Mouse (Mus musculus) cerebellum, adult 18-20 months (tissue): ENCODE data around the gene Rnd3.
A peak's percentile ranks its signal among the peaks of the same experiment; 100 is the strongest.

Experiments
- DNase-seq, 2 experiments: peaks; one replicate each; pipeline ENCODE4 v3.0.0; 2021

The Rnd3 gene

GRCm38 (mm10) chr2:51148975-51149374 is at the start of gene Rnd3:
Gene Rnd3 (minus strand): TSS chr2:51149111.
- DNase-seq: peak; percentile 92 to 94

DNA sequence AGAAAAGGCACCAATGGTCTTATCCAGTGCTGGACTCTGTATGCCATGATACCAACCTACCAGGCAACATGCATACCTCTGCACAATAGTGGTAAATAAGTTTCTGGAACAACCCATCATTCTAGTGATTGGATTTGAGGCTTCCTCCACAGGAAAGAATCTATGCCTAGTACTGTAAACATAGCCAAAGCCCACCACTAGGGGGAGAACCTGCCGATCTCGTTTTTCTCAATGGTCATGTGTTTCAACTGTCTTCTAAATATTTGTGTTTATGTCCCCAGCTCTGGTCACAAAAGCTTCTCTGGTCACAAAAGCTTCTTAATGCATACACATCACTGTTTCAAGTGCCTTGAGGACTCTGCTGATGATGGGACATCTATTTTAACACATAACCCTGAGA is 43.4 kb upstream of the Rnd3 start:
- DNase-seq: no peak

- DNase-seq: no peak
These were observed 36.9 kb upstream of the Rnd3 start for GRCm38 (mm10) chr2:51185762-51186161.

GRCm38 (mm10) chr2:51182990-51183389 is 34.1 kb upstream of the Rnd3 start:
- DNase-seq: no peak

DNA sequence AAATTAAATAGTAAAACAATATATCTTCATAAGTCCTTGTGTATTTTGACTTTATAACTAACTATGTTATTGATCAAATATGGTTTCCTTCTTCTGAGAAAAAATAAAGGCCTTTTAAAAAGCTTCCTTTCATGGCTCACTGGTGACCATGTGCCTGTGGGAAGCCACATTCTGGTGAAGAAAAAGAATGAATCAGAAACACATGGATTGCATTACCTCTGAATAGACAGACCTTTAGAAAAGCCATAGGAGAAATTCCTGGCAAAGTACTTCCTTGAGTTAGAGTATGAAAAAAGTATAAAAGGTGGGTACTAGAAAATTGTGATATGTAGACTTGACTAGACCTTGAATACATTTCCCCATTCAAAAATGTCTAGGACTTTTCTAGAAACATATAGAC is 32.5 kb upstream of the Rnd3 start:
- DNase-seq: no peak

GRCm38 (mm10) chr2:51179096-51179495 is 30.2 kb upstream of the Rnd3 start:
- DNase-seq: no peak

GRCm38 (mm10) chr2:51177615-51178014 is 28.7 kb upstream of the Rnd3 start:
- no peak for DNase-seq

- DNase-seq: no peak
These were observed 26.4 kb upstream of the Rnd3 start for GRCm38 (mm10) chr2:51175276-51175675.

DNA sequence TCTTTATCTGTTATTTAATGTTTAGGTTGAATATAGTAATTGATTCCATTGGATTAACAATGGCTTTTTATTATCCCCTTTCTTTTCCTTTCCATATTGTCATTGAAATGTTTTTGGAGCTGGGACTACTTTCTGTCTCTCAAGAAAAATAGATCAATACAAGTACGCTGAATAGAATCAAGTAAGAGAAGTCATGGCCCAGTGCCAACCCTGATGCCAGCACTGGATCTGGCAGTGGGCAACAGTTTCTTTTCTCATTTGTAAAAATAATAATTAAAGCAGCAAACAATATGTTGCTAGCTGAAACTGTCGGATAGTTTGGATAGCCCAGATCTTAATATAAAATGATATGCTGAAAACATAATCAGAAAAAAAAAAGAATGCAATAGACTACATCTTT is 12.2 kb upstream of the Rnd3 start:
- DNase-seq: no peak

DNA sequence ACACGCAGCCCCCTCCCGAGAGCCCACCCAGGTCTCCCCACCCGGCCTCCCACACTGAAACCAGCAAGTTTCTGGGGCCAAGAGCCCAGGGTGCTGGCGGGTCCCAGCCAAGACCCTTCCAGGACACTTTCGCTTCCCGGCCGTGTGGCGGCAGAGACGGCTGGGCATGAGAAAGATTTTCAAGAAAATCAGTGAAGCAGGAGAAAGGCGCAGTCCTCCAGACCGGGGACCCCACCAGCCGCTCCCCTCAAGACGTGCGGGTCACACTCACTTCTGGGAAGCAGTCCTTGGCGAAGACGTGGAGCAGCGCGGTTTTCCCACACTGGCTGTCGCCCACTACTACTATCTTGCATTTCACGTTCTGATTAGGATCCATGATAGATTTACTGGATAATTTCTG is 457 bp downstream of the Rnd3 start:
- DNase-seq: peak; percentile 32 to 33

GRCm38 (mm10) chr2:51148065-51148407 is 875 bp downstream of the Rnd3 start:
- DNase-seq: no peak

- DNase-seq: peak; percentile 51 to 75
These were observed 1.4 kb downstream of the Rnd3 start for GRCm38 (mm10) chr2:51147318-51148064.

DNA sequence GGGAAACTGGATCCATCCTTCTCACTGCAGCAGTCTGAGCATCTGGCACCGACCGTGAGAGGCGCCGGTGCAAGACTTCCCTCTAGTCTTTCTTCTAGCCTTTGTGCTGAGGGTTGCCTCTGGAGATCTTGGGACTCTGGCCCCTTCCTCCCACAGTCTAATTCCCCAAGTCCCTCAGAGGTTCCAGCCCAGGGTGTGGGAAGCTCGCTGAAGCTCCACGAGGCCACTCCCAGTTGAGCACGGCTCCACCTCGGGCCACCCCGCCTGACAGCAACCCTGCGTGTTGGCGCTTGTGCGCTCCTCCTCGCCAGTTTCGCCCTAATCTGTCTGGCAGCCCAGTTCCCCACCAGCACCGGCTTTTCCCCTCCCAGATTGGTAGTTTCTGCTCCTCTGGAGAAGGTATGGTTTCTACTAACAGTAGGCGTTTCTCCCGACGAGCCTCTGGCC is 2.0 kb downstream of the Rnd3 start:
- peak; percentile 75 to 76 for DNase-seq

- DNase-seq: peak; percentile 68 to 72
These were observed 3.0 kb downstream of the Rnd3 start for GRCm38 (mm10) chr2:51145838-51146470.

GRCm38 (mm10) chr2:51144380-51145120 is 4.4 kb downstream of the Rnd3 start:
- DNase-seq: no peak

DNA sequence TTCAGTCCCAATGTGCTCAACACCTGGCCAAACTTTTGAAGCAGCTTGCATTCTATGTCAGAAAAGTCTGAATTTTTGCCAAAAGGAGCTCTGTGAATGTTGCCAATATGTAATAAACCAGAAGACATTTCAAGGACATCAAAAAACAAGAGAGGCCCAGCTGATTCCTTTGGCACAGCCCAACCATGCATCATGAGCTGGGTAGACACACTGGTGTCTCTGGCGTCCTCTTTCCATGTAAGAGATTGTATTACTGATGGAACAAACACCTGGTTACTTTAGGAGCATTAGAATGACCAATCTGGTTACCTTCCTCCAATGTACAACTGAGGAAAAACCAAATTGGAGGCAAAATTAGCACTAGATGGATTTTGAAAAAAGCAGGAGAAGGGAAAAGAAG is 6.5 kb downstream of the Rnd3 start:
- no peak for DNase-seq

- no peak for DNase-seq
These were observed 7.6 kb downstream of the Rnd3 start for GRCm38 (mm10) chr2:51141345-51141744.

DNA sequence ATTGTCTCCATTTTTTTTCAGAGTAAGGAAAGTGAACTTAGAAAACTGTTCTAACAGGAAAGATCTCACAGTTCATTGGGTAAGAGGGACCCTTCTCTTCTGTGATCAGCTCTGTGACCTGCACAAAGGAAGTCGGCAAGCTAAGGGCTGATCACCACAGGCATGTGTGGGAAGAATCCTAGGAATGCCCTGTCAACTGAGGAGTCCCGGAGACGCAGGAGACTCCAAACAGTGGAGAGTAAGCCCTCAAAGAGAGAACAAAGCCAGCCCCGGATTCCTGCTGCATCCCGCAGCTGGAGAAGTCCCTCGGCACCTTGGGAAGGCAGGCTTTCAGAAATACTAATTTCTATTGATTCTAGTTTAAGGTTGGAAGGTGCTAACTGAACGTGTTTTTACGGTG is 8.4 kb downstream of the Rnd3 start:
- no peak for DNase-seq

DNA sequence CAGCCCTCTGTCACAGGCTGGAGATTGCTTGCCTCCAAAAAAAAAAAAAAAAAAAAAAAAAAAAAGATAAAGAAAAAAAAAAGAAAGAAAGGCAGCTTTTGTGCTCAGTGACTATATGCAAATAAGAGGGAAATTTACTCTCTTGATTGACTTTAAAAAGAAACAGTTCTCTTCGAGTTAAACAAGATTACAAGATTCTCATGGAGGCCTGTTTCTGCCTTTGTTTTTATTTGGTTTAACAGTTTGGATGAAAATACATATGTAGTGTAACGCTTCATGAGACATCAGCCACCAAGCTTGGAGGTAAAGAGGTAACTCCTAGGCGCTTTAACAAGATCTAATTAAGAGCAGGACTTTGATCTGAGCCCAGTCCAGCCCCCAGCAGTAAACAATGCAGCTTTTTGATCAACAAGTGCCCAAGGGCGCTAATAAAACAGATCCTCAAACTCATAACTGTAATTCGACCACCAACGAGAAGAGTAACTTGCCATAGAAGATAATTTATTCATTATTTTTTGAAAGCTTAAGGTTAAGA is 8.9 kb downstream of the Rnd3 start:
- no peak for DNase-seq

GRCm38 (mm10) chr2:51139218-51139911 is 9.5 kb downstream of the Rnd3 start:
- no peak for DNase-seq

DNA sequence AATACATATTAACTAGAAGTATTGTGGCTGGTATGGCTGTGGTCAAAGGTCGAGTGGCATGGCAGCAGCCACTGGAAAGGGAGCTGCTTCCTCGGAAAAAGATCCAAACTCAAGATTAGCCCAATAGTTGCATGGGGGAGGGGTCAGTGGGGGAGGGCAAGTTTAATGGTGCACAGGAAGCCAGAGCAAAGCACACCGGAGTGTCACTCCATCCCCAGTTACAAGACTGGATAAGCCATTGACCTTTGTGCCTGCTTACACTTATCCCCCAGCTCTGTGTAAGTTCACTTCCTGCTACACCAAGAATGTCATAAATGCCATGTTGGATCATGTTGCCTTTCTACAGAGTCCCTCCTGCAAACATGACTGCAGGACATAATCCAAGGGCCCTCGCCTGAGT is 11.2 kb downstream of the Rnd3 start:
- no peak for DNase-seq

DNA sequence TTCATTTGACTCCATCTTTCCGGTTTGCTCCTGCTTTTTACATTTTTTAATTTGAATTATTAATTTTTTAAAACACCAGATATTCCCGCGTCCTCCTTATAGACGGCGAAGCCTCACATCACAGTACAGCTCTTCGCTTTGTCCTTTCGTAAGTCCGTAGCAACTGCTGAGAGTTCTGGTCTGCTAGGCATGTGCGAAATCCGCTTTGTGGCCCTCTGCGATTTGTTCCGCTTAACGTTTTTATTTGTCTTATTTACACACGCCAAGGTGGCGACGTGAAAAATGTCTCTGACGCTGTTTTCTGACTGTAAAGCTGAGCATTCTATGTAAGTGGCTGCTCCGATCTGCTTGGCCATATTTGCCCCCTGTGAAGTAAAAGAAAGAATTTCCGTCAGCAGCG is 16.7 kb downstream of the Rnd3 start:
- DNase-seq: no peak

GRCm38 (mm10) chr2:51128090-51128489 is 20.8 kb downstream of the Rnd3 start:
- DNase-seq: no peak
